Mouse (Mus musculus): Measurements from ENCODE around the gene Hspa12a.

- TF ChIP-seq CHD2 (IDR thresholded peaks at IDR 0.05; ENCODE audit: low read depth, low read length) (no peak), HCFC1 (IDR thresholded peaks at IDR 0.05; ENCODE audit: borderline replicate concordance, insufficient read depth, low read length) (no peak), ZNF384 (IDR thresholded peaks at IDR 0.05; ENCODE audit: low read depth, low read length) (no peak), ZC3H11A (IDR thresholded peaks at IDR 0.05; ENCODE audit: borderline replicate concordance, low read depth, low read length) (no peak), MAFK (IDR thresholded peaks at IDR 0.05; ENCODE audit: insufficient read depth, low read depth, low read length) (no peak)
Observed at GRCm38 (mm10) chr19:58794284-58794683, 149.2 kb downstream of the Hspa12a start, which contains the start of gene 1700019N19Rik.
